Mouse (Mus musculus) stomach, postnatal 0 days (tissue): ENCODE measurements around the gene Ppp2r3a.

Experiments
- CTCF ChIP-seq: IDR thresholded peaks from 2 replicates; pipeline ENCODE4 v1.5.1; 2016; ENCODE audit warnings: antibody characterized with exemption, low read depth, mild to moderate bottlenecking, moderate library complexity
- EP300 ChIP-seq: optimal IDR thresholded peaks from 2 replicates; pipeline ENCODE3; 2016; ENCODE audit warnings: antibody characterized with exemption

- TF ChIP-seq CTCF (no peak), EP300 (no peak)
These were observed 151.4 kb downstream of the Ppp2r3a start for GRCm38 (mm10) chr9:101100163-101100562.
